Mouse (Mus musculus): ENCODE data around the gene Ptma.
"Not testable (repeated sequence)": the region's sequence is repeated elsewhere in the genome, so short reads cannot be mapped to it uniquely, and the experiment has no call there.

Ptma gene

GRCm38 (mm10) chr1:86539583-86539982, 13.1 kb downstream of the Ptma start:
- DNase-seq (ENCODE audit: low read depth, low spot score): not testable (repeated sequence)

- DNase-seq (ENCODE audit: low read depth, low spot score): no peak
These were observed 16.1 kb downstream of the Ptma start for GRCm38 (mm10) chr1:86542584-86542983.

- DNase-seq (ENCODE audit: low read depth, low spot score): no peak
These were observed 20.3 kb downstream of the Ptma start for GRCm38 (mm10) chr1:86546797-86547196.

GRCm38 (mm10) chr1:86551299-86551698, 24.8 kb downstream of the Ptma start:
- no peak for DNase-seq (ENCODE audit: low read depth, low spot score)

GRCm38 (mm10) chr1:86551877-86552276, 25.4 kb downstream of the Ptma start:
- no peak for DNase-seq (ENCODE audit: low read depth, low spot score)

- DNase-seq (ENCODE audit: low read depth, low spot score): no peak
These were observed 29.1 kb downstream of the Ptma start for GRCm38 (mm10) chr1:86555665-86556064.

GRCm38 (mm10) chr1:86557872-86558271, 31.3 kb downstream of the Ptma start:
- no peak for DNase-seq (ENCODE audit: low read depth, low spot score)

- DNase-seq (ENCODE audit: low read depth, low spot score): no peak
These were observed 32.7 kb downstream of the Ptma start for GRCm38 (mm10) chr1:86559232-86559631.

GRCm38 (mm10) chr1:86562663-86563062, 36.1 kb downstream of the Ptma start:
- no peak for DNase-seq (ENCODE audit: low read depth, low spot score)

GRCm38 (mm10) chr1:86568409-86568808, 41.9 kb downstream of the Ptma start:
- DNase-seq (ENCODE audit: low read depth, low spot score): no peak

GRCm38 (mm10) chr1:86569292-86569860, 42.9 kb downstream of the Ptma start:
- DNase-seq (ENCODE audit: low read depth, low spot score): no peak

- no peak for DNase-seq (ENCODE audit: low read depth, low spot score)
These were observed 44.9 kb downstream of the Ptma start for GRCm38 (mm10) chr1:86571381-86571780.

GRCm38 (mm10) chr1:86571941-86572340, 45.4 kb downstream of the Ptma start:
- DNase-seq (ENCODE audit: low read depth, low spot score): no peak

All from ZHBTc4 (cell line).